Mouse (Mus musculus) stomach, postnatal 0 days (tissue): Measurements from ENCODE around the gene Rbm41. TPM values are rescaled to one million over a fixed set of nuclear protein-coding genes. Genes with fewer than 3 reads are reported as not detected.
A peak's percentile ranks its signal among the peaks of the same experiment; 100 is the strongest.

ENCODE experiments used
- ATAC-seq: fragments of 200-750 bp; cut with Nextera tagmentation; 2 replicates; pipeline ENCODE4 v1.8.0; 2017; ENCODE audit not compliant: low FRiP score, low TSS enrichment
- DNase-seq: peaks from one replicate; pipeline ENCODE4 v3.0.0-alpha.2; 2016; ENCODE audit warnings: low spot score
- H3K27ac ChIP-seq: fragments of 300-500 bp; sonication (generic); replicated peaks from 2 replicates; pipeline ENCODE4 v1.5.1; 2014; ENCODE audit warnings: mild to moderate bottlenecking, control low read depth
- H3K27me3 ChIP-seq: fragments of 300-500 bp; sonication (generic); 2 replicates; pipeline ENCODE4 v1.6.1; 2014; ENCODE audit warnings: low read length; ENCODE audit not compliant: control insufficient read depth, insufficient read depth
- H3K36me3 ChIP-seq: fragments of 300-500 bp; sonication (generic); 2 replicates; pipeline ENCODE4 v1.6.1; 2014; ENCODE audit warnings: low read length, mixed read lengths; ENCODE audit not compliant: control insufficient read depth, insufficient read depth
- H3K4me1 ChIP-seq: fragments of 300-500 bp; sonication (generic); replicated peaks from 2 replicates; pipeline ENCODE4 v1.6.1; 2014; ENCODE audit warnings: antibody characterized with exemption; ENCODE audit not compliant: control insufficient read depth, insufficient read depth
- H3K4me2 ChIP-seq: fragments of 300-500 bp; sonication (generic); replicated peaks from 2 replicates; pipeline ENCODE4 v1.6.1; 2014; ENCODE audit warnings: low read depth, mild to moderate bottlenecking, control low read depth, moderate library complexity
- H3K4me3 ChIP-seq: fragments of 300-500 bp; sonication (generic); 2 replicates; pipeline ENCODE4 v1.5.1; 2014; ENCODE audit warnings: low read depth, low read length, control low read depth
- H3K9ac ChIP-seq: fragments of 300-500 bp; sonication (generic); 2 replicates; pipeline ENCODE4 v1.6.1; 2014; ENCODE audit warnings: mild to moderate bottlenecking, low read length, control low read depth, mixed read lengths
- H3K9me3 ChIP-seq: fragments of 300-500 bp; sonication (generic); 2 replicates; pipeline ENCODE4 v1.6.1; 2016; ENCODE audit warnings: low read length; ENCODE audit not compliant: control insufficient read depth
- CTCF ChIP-seq: IDR thresholded peaks from 2 replicates; pipeline ENCODE4 v1.5.1; 2016; ENCODE audit warnings: antibody characterized with exemption, low read depth, mild to moderate bottlenecking, moderate library complexity
- EP300 ChIP-seq: optimal IDR thresholded peaks from 2 replicates; pipeline ENCODE3; 2016; ENCODE audit warnings: antibody characterized with exemption
- WGBS: fragments of 180-500 bp; shearing (Covaris S2); extraction: QIAGEN DNeasy Blood & Tissue Kit; methylation state at CpG from one replicate; pipeline ENCODE4 v1.1.7; 2014; 5-methylcytosine and 5-hydroxymethylcytosine counted together
- polyA plus RNA-seq: library from polyadenylated mRNA; unstranded; fragments of >200 nt; fragmentation: Nextera tagmentation; extraction: Ambion mirVana; gene quantifications from 2 replicates; pipeline ENCODE4 v1.2.1, GENCODE M21; 2015

Gene Rbm41
- polyA plus RNA-seq, 1 experiment from 2014 or later: 1.1 TPM

DNA sequence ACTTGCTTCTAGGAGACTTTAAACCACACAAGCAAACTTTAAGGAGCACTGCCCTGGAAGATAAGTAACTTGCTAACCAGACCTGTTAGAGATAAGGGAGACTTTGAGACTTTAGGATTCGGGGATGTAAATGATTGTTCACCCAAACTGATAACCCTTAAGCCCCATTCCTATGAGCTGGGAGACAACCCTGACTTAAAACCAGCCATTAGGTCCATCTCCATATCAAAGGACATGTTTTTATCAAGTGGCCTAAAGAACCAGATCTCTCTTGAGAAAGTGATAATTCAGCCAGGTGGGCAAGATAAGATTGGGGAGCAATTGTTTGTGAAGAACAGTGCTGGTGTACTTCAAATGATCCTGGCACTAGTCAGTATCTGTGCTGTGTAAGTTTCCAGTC, 107.0 kb downstream of the Rbm41 start:
- Histone ChIP-seq H3K4me1 (no peaks in the 10 kb centered on the region), H3K36me3 (no peaks in the 10 kb centered on the region), H3K27me3 (no peaks in the 10 kb centered on the region), H3K9ac (no peak overlapping the region), H3K27ac (no peak overlapping the region), H3K9me3 (no peaks in the 10 kb centered on the region), H3K4me3 (no peak overlapping the region), H3K4me2 (no peak overlapping the region)
- TF ChIP-seq CTCF: no peak
- no peak for TF ChIP-seq EP300
- no peak for DNase-seq
- ATAC-seq: no peak
- WGBS: 30% methylated on average over 1 of the region's 1 CpGs

DNA sequence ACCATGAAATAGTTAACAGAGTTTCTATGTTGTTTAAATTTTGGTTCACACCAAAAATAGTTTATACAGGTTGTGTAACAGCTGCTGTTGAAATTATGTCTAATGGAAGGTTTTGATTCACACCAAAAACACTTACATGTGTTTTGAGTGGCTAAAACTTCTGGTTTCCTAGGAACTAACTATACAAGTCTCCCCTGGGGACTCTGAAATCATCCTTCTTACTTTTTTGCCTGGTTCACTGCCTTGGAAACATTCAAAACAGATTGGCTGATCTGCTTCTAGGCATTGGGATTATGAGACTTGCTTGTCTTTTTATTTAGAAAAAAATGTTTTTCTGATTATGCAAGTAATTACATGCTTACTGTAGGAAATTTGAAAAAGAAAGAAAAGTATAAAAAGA, 115.2 kb downstream of the Rbm41 start:
- no peak for ATAC-seq
- H3K27me3 ChIP-seq: no peaks in the 10 kb centered on the region
- TF ChIP-seq CTCF (no peak), EP300 (no peak)
- no peak for DNase-seq
- H3K36me3 ChIP-seq: no peaks in the 10 kb centered on the region
- H3K9me3 ChIP-seq: no peaks in the 10 kb centered on the region
- no peak overlapping the region for H3K4me3 ChIP-seq
- no peaks in the 10 kb centered on the region for H3K4me1 ChIP-seq
- no peak overlapping the region for H3K9ac ChIP-seq
- no peak overlapping the region for H3K4me2 ChIP-seq
- H3K27ac ChIP-seq: no peak overlapping the region

DNA sequence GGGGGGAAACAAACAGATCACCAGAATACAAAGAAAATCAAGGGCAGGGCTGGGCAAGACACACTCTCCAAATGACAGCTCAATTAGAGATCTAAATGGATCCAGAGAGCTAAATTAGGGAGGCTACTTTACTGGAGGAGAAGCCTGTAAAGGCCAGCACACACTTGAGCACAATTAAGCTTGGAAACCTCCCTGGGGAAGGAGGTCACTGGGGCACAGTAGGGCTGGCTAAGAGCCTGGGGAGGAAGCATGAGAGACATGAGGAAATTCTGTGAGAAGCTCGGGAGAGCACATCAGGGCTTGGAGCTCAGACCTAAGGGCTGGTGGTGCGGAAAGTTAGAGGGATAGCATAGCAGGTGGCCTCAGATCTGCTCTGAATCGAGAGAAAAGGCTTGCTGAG, 120.5 kb downstream of the Rbm41 start:
- no peaks in the 10 kb centered on the region for H3K4me1 ChIP-seq
- TF ChIP-seq EP300: no peak
- TF ChIP-seq CTCF: no peak
- H3K4me2 ChIP-seq: no peak overlapping the region
- H3K9ac ChIP-seq: no peak overlapping the region
- DNase-seq: no peak
- H3K4me3 ChIP-seq: no peak overlapping the region
- H3K9me3 ChIP-seq: no peaks in the 10 kb centered on the region
- H3K27ac ChIP-seq: no peak overlapping the region
- 45% methylated on average over 3 of the region's 3 CpGs for WGBS
- ATAC-seq: no peak
- no peaks in the 10 kb centered on the region for H3K36me3 ChIP-seq
- H3K27me3 ChIP-seq: no peaks in the 10 kb centered on the region

DNA sequence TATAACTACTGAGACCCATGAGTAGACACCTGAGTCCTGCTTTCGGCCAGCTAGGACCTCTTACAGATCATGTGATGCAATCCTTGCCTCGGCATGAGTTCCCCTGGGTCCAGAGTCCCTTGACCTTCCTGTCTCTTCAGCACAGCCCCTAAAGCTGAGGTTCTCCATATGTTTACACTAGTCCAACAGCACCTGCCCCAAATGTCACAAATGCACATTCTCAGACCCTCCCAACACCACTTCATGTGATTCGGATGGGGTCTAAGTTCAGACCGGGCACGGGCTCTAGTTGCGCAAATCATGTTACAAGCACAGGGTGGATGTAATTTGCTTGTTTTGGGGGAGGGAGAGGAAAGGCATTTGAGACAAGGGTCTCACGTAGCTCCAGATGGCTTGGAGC, 121.3 kb downstream of the Rbm41 start:
- no peak for TF ChIP-seq EP300
- no peak for TF ChIP-seq CTCF
- Histone ChIP-seq H3K4me2 (no peak overlapping the region), H3K36me3 (no peaks in the 10 kb centered on the region), H3K27me3 (no peaks in the 10 kb centered on the region), H3K9me3 (no peaks in the 10 kb centered on the region), H3K4me1 (no peaks in the 10 kb centered on the region), H3K27ac (no peak overlapping the region), H3K4me3 (no peak overlapping the region), H3K9ac (no peak overlapping the region)
- no peak for ATAC-seq
- DNase-seq: no peak
- WGBS: 63% methylated on average over 7 of the region's 7 CpGs

- DNase-seq (peak; percentile 52), ATAC-seq (peak; percentile 88)
- Histone ChIP-seq H3K4me2 (peak within 1 kb of the TSS; percentile 72), H3K4me1 (no peaks in the 10 kb centered on the region), H3K27me3 (no peaks in the 10 kb centered on the region), H3K27ac (peak within 1 kb of the TSS; percentile 45; the same call in 1 of the 2 replicates), H3K9me3 (no peaks in the 10 kb centered on the region), H3K36me3 (no peaks in the 10 kb centered on the region), H3K4me3 (peak within 1 kb of the TSS; percentile 58), H3K9ac (peak within 1 kb of the TSS; percentile 67)
- WGBS: 20% methylated on average over 66 of the region's 87 CpGs
- TF ChIP-seq EP300: no peak
- TF ChIP-seq CTCF: no peak
Observed at GRCm38 (mm10) chrX:139870938-139871791, 127.2 kb downstream of the Rbm41 start, which contains the start of gene Morc4. Gene Morc4 (minus strand): TSS chrX:139871677.

GRCm38 (mm10) chrX:139870300-139870711, 128.1 kb downstream of the Rbm41 start:
- H3K9ac ChIP-seq: 0 out of 2 replicates have a peak overlapping the region, but pooled peaks have one; percentile 67
- TF ChIP-seq EP300 (no peak), CTCF (peak; percentile 58)
- WGBS: 17% methylated on average over 14 of the region's 15 CpGs
- no peaks in the 10 kb centered on the region for H3K4me1 ChIP-seq
- H3K27ac ChIP-seq: no peak overlapping the region
- no peaks in the 10 kb centered on the region for H3K27me3 ChIP-seq
- H3K36me3 ChIP-seq: no peaks in the 10 kb centered on the region
- H3K9me3 ChIP-seq: no peaks in the 10 kb centered on the region
- DNase-seq (peak; percentile 17), ATAC-seq (no peak)
- H3K4me3 ChIP-seq: peak overlapping the region; percentile 58
- H3K4me2 ChIP-seq: peak overlapping the region; percentile 72
